Mouse (Mus musculus) kidney, adult 8-10 months (tissue): ENCODE data around the gene Irf1.

ENCODE experiments used
- DNase-seq, 2 experiments: peaks; one replicate each; pipeline ENCODE4 v3.0.0; 2022

Gene Irf1

GRCm38 (mm10) chr11:53786058-53787031 lies 16.5 kb downstream of the Irf1 start:
- DNase-seq, result no peak

- peak; percentile 46 to 58 for DNase-seq
These were observed 18.4 kb downstream of the Irf1 start for GRCm38 (mm10) chr11:53788196-53788595.

- no peak for DNase-seq
These were observed 19.5 kb downstream of the Irf1 start for GRCm38 (mm10) chr11:53789277-53789676.

- no peak for DNase-seq
These were observed 23.2 kb downstream of the Irf1 start for GRCm38 (mm10) chr11:53792986-53793385.

- DNase-seq, result peak in 1 of 2 experiments; percentile 28
These were observed 24.2 kb downstream of the Irf1 start for GRCm38 (mm10) chr11:53794015-53794414.

GRCm38 (mm10) chr11:53794671-53795557 lies 25.1 kb downstream of the Irf1 start:
- peak; percentile 49 to 57 for DNase-seq

- no peak for DNase-seq
These were observed 26.0 kb downstream of the Irf1 start for GRCm38 (mm10) chr11:53795813-53796212.

GRCm38 (mm10) chr11:53796409-53797151 lies 26.8 kb downstream of the Irf1 start:
- peak; percentile 70 to 79 for DNase-seq

GRCm38 (mm10) chr11:53797386-53797920 lies 27.6 kb downstream of the Irf1 start:
- no peak for DNase-seq

GRCm38 (mm10) chr11:53798041-53798711 lies 28.4 kb downstream of the Irf1 start:
- DNase-seq, result no peak

- no peak for DNase-seq
These were observed 30.2 kb downstream of the Irf1 start for GRCm38 (mm10) chr11:53800036-53800435.

GRCm38 (mm10) chr11:53800975-53801374 lies 31.2 kb downstream of the Irf1 start:
- no peak for DNase-seq

- DNase-seq, result no peak
These were observed 33.3 kb downstream of the Irf1 start for GRCm38 (mm10) chr11:53803093-53803492.

GRCm38 (mm10) chr11:53803494-53803893 lies 33.7 kb downstream of the Irf1 start:
- no peak for DNase-seq

GRCm38 (mm10) chr11:53804569-53805344 lies 34.9 kb downstream of the Irf1 start:
- DNase-seq, result no peak

GRCm38 (mm10) chr11:53805786-53806185 lies 36.0 kb downstream of the Irf1 start:
- peak; percentile 52 to 54 for DNase-seq

GRCm38 (mm10) chr11:53809354-53809753 lies 39.5 kb downstream of the Irf1 start:
- DNase-seq, result no peak

- DNase-seq, result no peak
These were observed 40.3 kb downstream of the Irf1 start for GRCm38 (mm10) chr11:53810156-53810555.

GRCm38 (mm10) chr11:53810749-53811148 lies 40.9 kb downstream of the Irf1 start:
- no peak for DNase-seq

GRCm38 (mm10) chr11:53811312-53811711 lies 41.5 kb downstream of the Irf1 start:
- DNase-seq, result no peak
